Mouse (Mus musculus) right cerebral cortex, postnatal 25 days (tissue): Measurements from ENCODE around the gene Mbnl2.
"Not testable (repeated sequence)": the region's sequence is repeated elsewhere in the genome, so short reads cannot be mapped to it uniquely, and the experiment has no call there.

Experiments used
- DNase-seq: peaks from one replicate; pipeline ENCODE4 v3.0.0; 2022

The Mbnl2 gene

GRCm38 (mm10) chr14:120333465-120334243 lies 58.2 kb downstream of the Mbnl2 start:
- DNase-seq = no peak

GRCm38 (mm10) chr14:120335366-120335765 lies 59.9 kb downstream of the Mbnl2 start:
- DNase-seq = no peak

- DNase-seq = no peak
Measured at GRCm38 (mm10) chr14:120335871-120336270, 60.4 kb downstream of the Mbnl2 start.

- DNase-seq = no peak
Measured at GRCm38 (mm10) chr14:120336380-120336779, 60.9 kb downstream of the Mbnl2 start.

- no peak for DNase-seq
Measured at GRCm38 (mm10) chr14:120336841-120337240, 61.4 kb downstream of the Mbnl2 start.

GRCm38 (mm10) chr14:120337731-120338462 lies 62.4 kb downstream of the Mbnl2 start:
- DNase-seq = no peak

GRCm38 (mm10) chr14:120338706-120339105 lies 63.2 kb downstream of the Mbnl2 start:
- no peak for DNase-seq

GRCm38 (mm10) chr14:120341912-120342311 lies 66.4 kb downstream of the Mbnl2 start:
- no peak for DNase-seq

- DNase-seq = no peak
Measured at GRCm38 (mm10) chr14:120342321-120342720, 66.9 kb downstream of the Mbnl2 start.

- no peak for DNase-seq
Measured at GRCm38 (mm10) chr14:120344641-120345040, 69.2 kb downstream of the Mbnl2 start.

- no peak for DNase-seq
Measured at GRCm38 (mm10) chr14:120347410-120348315, 72.2 kb downstream of the Mbnl2 start.

GRCm38 (mm10) chr14:120349332-120349731 lies 73.9 kb downstream of the Mbnl2 start:
- DNase-seq = no peak

GRCm38 (mm10) chr14:120352136-120352843 lies 76.8 kb downstream of the Mbnl2 start:
- no peak for DNase-seq

GRCm38 (mm10) chr14:120353211-120353610 lies 77.7 kb downstream of the Mbnl2 start:
- no peak for DNase-seq

GRCm38 (mm10) chr14:120354595-120354994 lies 79.1 kb downstream of the Mbnl2 start:
- DNase-seq = no peak

GRCm38 (mm10) chr14:120355040-120355741 lies 79.7 kb downstream of the Mbnl2 start:
- DNase-seq = no peak

- no peak for DNase-seq
Measured at GRCm38 (mm10) chr14:120355742-120356440, 80.4 kb downstream of the Mbnl2 start.

GRCm38 (mm10) chr14:120357321-120358070 lies 82.0 kb downstream of the Mbnl2 start:
- DNase-seq = no peak

- DNase-seq = not testable (repeated sequence)
Measured at GRCm38 (mm10) chr14:120359608-120360007, 84.1 kb downstream of the Mbnl2 start.

GRCm38 (mm10) chr14:120361121-120361520 lies 85.7 kb downstream of the Mbnl2 start:
- DNase-seq = no peak
